Mouse (Mus musculus) cerebellum, postnatal 4 days (tissue): ENCODE results near the gene Sos1.
A peak's percentile ranks its signal among the peaks of the same experiment; 100 is the strongest.
"Not testable (repeated sequence)": the region's sequence is repeated elsewhere in the genome, so short reads cannot be mapped to it uniquely, and the experiment has no call there.

Source experiments
- DNase-seq, 2 experiments: peaks; one replicate each; pipeline ENCODE4 v3.0.0; 2022; ENCODE audit warnings: low spot score in 2 of 2, mixed read lengths in 1 of 2

The Sos1 gene

DNA sequence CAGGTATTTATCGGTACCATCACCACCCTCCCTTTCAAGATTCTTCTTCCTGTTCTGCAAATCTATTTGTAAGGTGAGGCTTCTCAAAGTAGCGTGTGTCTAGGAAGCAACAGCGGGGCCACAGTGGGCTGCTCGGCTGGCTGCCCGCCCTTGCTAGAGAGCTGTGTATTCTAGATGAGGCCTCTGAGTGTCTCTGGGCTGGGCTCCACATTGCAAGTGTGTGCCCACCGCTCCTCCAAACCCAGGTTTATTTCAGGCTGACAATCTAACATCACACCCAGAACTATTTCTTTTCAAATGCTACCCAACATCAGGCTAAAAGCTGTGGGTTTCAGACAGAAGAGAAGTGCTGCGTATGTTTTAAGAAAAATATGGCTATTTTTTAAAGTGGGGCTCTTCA, 54.1 kb downstream of the Sos1 start:
- no peak for DNase-seq

GRCm38 (mm10) chr17:80420998-80421397, 59.3 kb downstream of the Sos1 start:
- DNase-seq = no peak

- DNase-seq = no peak
These were observed 61.6 kb downstream of the Sos1 start for GRCm38 (mm10) chr17:80418572-80419210.

GRCm38 (mm10) chr17:80411182-80411581, 69.1 kb downstream of the Sos1 start:
- no peak for DNase-seq

GRCm38 (mm10) chr17:80398243-80398642, 82.0 kb downstream of the Sos1 start:
- DNase-seq = no peak

DNA sequence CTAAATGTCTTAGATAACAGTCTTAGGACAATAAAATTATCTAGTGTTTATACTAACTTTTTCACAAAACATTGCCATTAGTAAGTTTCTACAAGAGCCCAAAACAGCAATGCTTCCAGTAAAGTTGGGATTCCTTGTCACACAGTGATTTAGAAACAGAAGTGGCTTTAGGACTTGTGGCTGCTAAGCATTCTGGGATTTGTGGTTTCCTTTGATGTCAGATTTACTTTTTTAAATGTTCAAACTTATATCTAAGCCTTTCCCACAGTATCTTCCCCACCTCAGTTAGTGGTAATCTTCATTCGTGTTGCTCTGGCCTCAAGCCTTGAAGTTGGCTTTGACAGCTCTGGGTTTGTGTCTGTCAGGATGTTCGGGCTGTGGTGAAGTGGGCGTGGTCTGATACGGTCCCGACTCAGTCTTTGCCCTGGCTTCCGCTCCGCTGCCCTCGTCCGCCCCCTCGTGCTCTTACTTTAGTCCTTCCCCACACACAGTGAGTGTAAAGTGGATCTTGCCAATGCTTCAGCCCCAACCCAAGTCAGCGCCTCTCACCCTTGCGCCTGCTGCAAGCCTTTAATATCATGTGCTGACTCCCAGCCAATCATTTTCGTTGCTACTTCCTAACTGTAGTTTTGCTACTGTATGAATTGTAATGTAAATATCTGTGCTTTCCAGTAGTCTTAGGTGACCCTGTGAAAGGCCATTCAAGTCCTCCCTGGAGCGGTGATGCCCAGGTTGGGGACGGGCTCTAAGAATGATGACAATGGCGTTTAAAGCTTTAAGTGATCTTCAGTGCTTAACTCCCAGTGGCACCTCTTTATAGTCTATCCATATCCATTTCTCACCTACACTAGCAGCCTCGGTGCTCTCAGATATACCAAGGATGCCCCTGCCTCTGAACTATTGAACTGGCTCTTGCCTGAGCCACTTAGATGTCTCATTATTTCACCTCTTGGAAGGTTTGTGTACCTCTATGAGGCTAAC, 88.5 kb downstream of the Sos1 start:
- peak in 1 of 2 experiments; percentile 19 for DNase-seq

DNA sequence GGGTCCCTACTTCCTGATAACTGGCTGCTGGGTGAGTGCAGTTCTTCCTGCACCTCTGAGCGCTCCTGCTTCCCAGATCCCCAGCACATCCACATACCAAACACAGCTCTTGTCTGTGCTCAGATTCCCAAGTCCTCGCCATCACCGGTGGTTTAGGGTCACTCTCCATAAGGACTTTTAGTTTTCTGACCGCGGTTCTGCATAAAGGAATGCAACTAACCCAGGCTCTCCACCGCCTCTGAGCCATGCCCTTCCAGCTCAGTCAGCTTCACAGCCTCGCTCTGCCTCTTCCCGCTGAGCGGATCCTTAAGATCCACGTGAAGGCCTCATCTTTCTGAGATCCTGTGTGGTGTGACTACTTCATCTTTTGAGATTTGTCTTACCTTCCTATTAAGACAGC, 90.2 kb downstream of the Sos1 start:
- DNase-seq = no peak

DNA sequence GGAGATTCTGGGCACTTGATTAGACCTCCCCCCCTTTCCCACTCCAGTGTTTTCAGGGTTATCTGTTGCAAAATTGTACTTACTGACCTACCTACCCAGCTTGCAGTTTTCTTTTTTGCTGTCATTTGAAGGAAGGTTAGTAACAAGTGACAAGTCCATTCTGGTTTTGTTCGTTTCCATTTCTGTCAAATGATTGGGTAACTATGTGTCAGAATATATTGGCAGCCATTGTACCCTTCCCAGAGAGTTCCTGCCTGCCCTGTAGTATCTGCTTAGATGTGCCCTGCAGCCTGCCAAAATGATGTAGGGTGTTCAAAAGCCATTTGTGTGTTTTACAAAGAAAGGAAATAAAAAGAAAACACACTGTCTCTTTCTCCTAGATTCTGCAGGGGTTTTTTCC, 94.6 kb downstream of the Sos1 start:
- no peak for DNase-seq

DNA sequence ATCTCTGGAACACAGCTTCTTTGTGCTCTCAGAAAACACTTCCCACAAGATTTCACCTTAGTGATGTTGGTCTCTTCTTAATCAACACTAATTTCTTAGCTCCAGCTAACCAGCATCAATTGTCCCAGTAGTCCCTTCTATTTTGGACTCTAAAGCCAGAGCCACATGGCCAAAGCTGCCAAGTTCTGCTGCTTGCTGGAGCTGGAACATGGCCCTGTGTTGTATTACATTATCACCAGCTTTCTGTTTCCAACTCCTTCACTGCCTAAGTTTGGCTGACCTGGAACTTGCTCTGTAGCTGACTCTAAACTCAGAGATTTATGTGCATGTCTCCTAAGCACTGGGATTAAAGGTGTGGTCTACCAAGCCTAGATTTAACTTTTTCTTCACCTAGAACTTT, 101.9 kb downstream of the Sos1 start:
- DNase-seq = not testable (repeated sequence)

GRCm38 (mm10) chr17:80373726-80374096, 106.5 kb downstream of the Sos1 start:
- no peak for DNase-seq

GRCm38 (mm10) chr17:80372989-80373725, 107.1 kb downstream of the Sos1 start, which contains the start of gene Gm10190:
TSS of gene Gm10190 (minus strand) at chr17:80373541.
- DNase-seq = peak; percentile 63 to 84

- no peak for DNase-seq
These were observed 111.6 kb downstream of the Sos1 start for GRCm38 (mm10) chr17:80368606-80369005.

- DNase-seq = no peak
These were observed 113.0 kb downstream of the Sos1 start for GRCm38 (mm10) chr17:80367276-80367675.

- no peak for DNase-seq
These were observed 120.0 kb downstream of the Sos1 start for GRCm38 (mm10) chr17:80360245-80360644.

- no peak for DNase-seq
These were observed 133.0 kb downstream of the Sos1 start for GRCm38 (mm10) chr17:80347234-80347633.

DNA sequence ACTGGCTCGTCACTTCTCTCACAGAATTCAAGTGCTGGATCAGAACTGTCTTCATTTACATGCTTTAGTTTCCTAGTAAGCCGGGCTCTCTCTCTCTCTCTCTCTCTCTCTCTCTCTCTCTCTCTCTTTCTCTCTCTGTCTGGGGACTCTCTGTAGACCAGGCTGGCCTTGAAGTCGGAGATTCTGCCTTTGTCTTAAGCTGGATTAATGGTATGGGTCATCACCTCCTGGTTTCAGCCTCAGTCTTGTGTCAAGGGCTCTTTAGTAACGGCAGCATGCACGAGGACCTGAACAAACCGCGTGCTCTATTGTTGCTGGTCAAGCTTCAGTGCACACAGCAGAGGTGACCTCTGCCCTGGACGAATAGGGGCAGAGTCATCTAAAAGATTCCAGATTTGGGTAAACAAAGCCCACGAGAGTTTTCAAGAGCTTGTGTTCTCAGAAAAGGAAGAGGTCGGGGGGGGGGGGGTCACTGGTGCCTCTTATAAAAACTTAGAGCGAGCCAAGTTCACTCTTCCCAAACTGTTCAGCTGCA, 133.6 kb downstream of the Sos1 start:
- no peak for DNase-seq

- DNase-seq = no peak
These were observed 135.0 kb downstream of the Sos1 start for GRCm38 (mm10) chr17:80345277-80345676.
